Mouse (Mus musculus): Measurements from ENCODE around the gene Gm49403.
A peak's percentile ranks its signal among the peaks of the same experiment; 100 is the strongest.
"Not testable (repeated sequence)": the region's sequence is repeated elsewhere in the genome, so short reads cannot be mapped to it uniquely, and the experiment has no call there.

The Gm49403 gene

GRCm38 (mm10) chr19:8872266-8872840 is 11.4 kb upstream of the Gm49403 start:
- no peak for DNase-seq

GRCm38 (mm10) chr19:8875031-8875430 is 8.7 kb upstream of the Gm49403 start:
- no peak for DNase-seq

GRCm38 (mm10) chr19:8880311-8881033 is 3.3 kb upstream of the Gm49403 start, which contains the start of gene Uqcc3:
Gene Uqcc3, minus strand, starts transcription at chr19:8880923.
- peak; percentile 92 for DNase-seq

- DNase-seq: no peak
Measured at GRCm38 (mm10) chr19:8881034-8881392, 2.7 kb upstream of the Gm49403 start.

GRCm38 (mm10) chr19:8886916-8887584 is 3.3 kb downstream of the Gm49403 start:
- DNase-seq: no peak

GRCm38 (mm10) chr19:8887585-8888463 is 4.1 kb downstream of the Gm49403 start:
- DNase-seq: no peak

- DNase-seq: peak; percentile 96
Measured at GRCm38 (mm10) chr19:8888511-8889385, 5.0 kb downstream of the Gm49403 start, which contains the start of the genes 1810009A15Rik and Gm49416. Gene 1810009A15Rik, plus strand, starts transcription at chr19:8888853. Gene Gm49416, plus strand, starts transcription at chr19:8888926.

GRCm38 (mm10) chr19:8892829-8893766 is 9.4 kb downstream of the Gm49403 start, which contains the start of gene Ints5:
Gene Ints5, plus strand, starts transcription at chr19:8893005.
- DNase-seq: peak; percentile 86

GRCm38 (mm10) chr19:8895397-8895960 is 11.7 kb downstream of the Gm49403 start:
- DNase-seq: no peak

- DNase-seq: not testable (repeated sequence)
Measured at GRCm38 (mm10) chr19:8896231-8896630, 12.5 kb downstream of the Gm49403 start.

GRCm38 (mm10) chr19:8897211-8897864 is 13.6 kb downstream of the Gm49403 start:
- peak; percentile 30 for DNase-seq

- DNase-seq: peak; percentile 98
Measured at GRCm38 (mm10) chr19:8897865-8898495, 14.2 kb downstream of the Gm49403 start, which contains the start of gene Ganab. Gene Ganab, plus strand, starts transcription at chr19:8898071.

GRCm38 (mm10) chr19:8898576-8898975 is 14.8 kb downstream of the Gm49403 start:
- no peak for DNase-seq

- DNase-seq: no peak
Measured at GRCm38 (mm10) chr19:8899079-8899478, 15.3 kb downstream of the Gm49403 start.

- DNase-seq: no peak
Measured at GRCm38 (mm10) chr19:8903412-8903811, 19.7 kb downstream of the Gm49403 start.

- DNase-seq: no peak
Measured at GRCm38 (mm10) chr19:8908531-8908930, 24.8 kb downstream of the Gm49403 start.

- DNase-seq: peak; percentile 60
Measured at GRCm38 (mm10) chr19:8911810-8912209, 28.1 kb downstream of the Gm49403 start.

- peak; percentile 57 for DNase-seq
Measured at GRCm38 (mm10) chr19:8914212-8914611, 30.5 kb downstream of the Gm49403 start.

- no peak for DNase-seq
Measured at GRCm38 (mm10) chr19:8919000-8919399, 35.3 kb downstream of the Gm49403 start.

Measured in right cerebral cortex, adult 18-20 months (tissue).